Mouse (Mus musculus) heart, adult 9 months (tissue): ENCODE results near the gene Npm3.

Experiments used
- DNase-seq, 2 experiments: peaks; one replicate each; pipeline ENCODE4 v3.0.0; 2022; ENCODE audit warnings: low spot score in 2 of 2

Npm3 gene

GRCm38 (mm10) chr19:45734191-45734590, 15.2 kb downstream of the Npm3 start:
- DNase-seq, result no peak

GRCm38 (mm10) chr19:45733564-45733963, 15.8 kb downstream of the Npm3 start:
- no peak for DNase-seq

DNA sequence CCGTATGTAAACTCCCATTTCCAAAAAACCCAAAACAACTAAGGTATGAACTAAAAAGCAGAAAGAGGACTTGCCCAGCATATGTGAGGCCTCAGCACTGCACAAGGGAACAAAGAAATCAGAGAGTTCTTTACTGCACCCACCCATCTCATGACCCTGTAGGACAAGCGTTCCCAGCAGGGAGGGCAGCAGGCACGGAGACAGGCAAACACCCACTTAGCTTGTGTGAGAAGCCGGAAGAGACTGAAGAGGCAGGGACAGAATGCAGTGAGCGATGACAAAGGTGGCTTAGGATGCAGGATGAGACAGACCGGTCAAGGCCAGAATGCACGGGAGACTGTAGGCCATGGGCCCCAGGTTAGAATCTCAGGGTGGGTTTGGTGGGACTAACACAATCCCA, 17.7 kb downstream of the Npm3 start:
- DNase-seq, result no peak

GRCm38 (mm10) chr19:45730042-45730441, 19.3 kb downstream of the Npm3 start:
- no peak for DNase-seq

DNA sequence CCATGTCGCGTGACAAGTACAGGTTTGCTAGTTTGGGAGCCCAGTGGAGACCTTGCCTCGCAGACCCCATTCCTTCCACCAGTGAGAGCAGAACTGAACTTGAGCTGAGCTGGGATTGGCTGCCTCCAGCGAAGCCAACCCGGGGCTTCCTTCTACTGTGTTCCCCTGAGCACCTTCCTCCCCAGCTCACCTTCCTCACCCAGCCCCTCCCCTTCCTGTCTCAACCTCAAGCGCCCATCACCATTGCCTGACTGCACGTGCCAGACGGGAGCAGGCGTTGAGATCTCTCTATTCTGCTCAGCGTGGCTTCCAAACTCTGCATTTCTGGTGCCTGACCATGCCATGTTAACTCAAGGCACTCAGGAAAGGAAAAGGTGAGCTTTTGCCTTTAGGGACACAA, 22.2 kb downstream of the Npm3 start:
- DNase-seq, result no peak

GRCm38 (mm10) chr19:45725677-45726277, 23.6 kb downstream of the Npm3 start:
- DNase-seq, result no peak

DNA sequence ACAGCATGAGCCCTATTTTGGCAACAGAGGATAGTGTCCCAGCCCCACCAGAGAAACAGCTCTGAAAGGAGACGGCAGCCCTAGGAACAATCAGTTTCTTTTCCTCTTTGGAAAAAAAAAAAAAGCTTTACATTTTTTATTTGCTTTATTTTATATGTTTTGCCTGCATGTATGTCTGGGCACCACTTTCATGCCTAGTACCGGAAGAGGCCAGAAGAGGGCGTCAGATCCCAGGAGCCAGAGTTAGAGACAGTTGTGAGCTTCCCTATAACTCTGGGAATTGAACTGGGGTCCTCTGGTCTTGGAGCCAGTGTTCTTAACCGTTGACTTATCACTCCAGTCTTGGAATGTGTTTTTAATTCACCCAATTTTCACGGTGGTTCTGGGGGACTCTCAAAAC, 27.2 kb downstream of the Npm3 start:
- DNase-seq, result no peak

GRCm38 (mm10) chr19:45718286-45718685, 31.1 kb downstream of the Npm3 start:
- DNase-seq, result no peak

GRCm38 (mm10) chr19:45717493-45718220, 31.7 kb downstream of the Npm3 start:
- peak; percentile 24 to 28 for DNase-seq

GRCm38 (mm10) chr19:45708704-45709103, 40.7 kb downstream of the Npm3 start:
- no peak for DNase-seq
